Mouse (Mus musculus): ENCODE results near the gene Pfkm. TPM values are rescaled to one million over a fixed set of nuclear protein-coding genes. Genes with fewer than 3 reads are reported as not detected.
A peak's percentile ranks its signal among the peaks of the same experiment; 100 is the strongest.

Gene Pfkm
- polyA plus RNA-seq, 1 experiment from 2014 or later = 26.7 TPM

DNA sequence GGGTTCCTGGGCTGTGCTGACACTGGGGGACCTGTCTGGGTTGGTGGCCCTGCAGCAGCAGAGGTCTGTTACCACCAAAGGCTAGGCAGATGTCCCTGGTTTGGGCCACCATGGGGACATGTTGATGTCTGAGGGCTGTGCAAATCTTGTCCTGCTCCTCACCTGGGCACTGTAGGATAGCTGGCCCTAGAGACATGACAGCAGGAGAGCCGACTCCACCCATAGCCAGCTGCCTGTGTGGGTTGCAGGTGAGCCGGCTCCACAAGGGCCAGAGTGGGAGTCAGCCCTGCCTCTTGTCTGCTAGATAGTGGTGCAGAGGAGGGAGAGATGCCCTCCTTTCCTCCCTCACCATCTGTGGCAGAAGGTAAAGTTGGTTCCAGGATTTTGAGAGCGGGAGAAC lies 22.0 kb upstream of the Pfkm start:
- peaks cover 91% of the 10 kb centered on the region for H3K36me3 ChIP-seq
- no peak overlapping the region for H3K4me2 ChIP-seq
- ATAC-seq (ENCODE audit: low read depth) (no peak), DNase-seq (no peak)
- no peak overlapping the region for H3K4me3 ChIP-seq (replicated peaks)
- no peak overlapping the region for H3K27ac ChIP-seq
- H3K9ac ChIP-seq = no peak overlapping the region
- no peaks in the 10 kb centered on the region for H3K27me3 ChIP-seq
- no peaks in the 10 kb centered on the region for H3K4me1 ChIP-seq (replicated peaks)
- 75% methylated on average over 3 of the region's 3 CpGs for WGBS (ENCODE audit: insufficient replicate concordance)
- no peaks in the 10 kb centered on the region for H3K9me3 ChIP-seq (replicated peaks)

DNA sequence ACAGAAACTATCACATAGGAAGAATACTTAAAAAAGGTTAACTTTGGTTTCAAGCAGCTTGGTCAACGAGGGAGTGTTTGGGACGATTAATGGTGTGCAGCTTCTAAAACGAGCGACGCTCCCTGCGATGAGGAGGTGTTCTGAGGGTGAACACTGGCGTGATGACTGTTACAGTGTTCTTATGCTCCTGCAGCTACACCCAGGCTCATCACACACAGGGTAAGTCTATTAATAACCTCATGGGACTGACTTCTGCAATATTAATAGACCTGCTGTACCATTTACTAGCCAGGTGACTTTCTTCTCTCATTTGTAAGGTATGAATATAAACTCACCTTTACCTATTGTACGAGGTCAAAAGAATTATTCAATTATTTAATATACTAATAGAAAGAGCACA lies 17.9 kb upstream of the Pfkm start:
- H3K27me3 ChIP-seq = no peaks in the 10 kb centered on the region
- peaks cover 95% of the 10 kb centered on the region for H3K36me3 ChIP-seq
- no peak overlapping the region for H3K27ac ChIP-seq
- H3K4me1 ChIP-seq (replicated peaks) = no peaks in the 10 kb centered on the region
- 92% methylated on average over 8 of the region's 8 CpGs for WGBS (ENCODE audit: insufficient replicate concordance)
- no peak for ATAC-seq (ENCODE audit: low read depth)
- no peaks in the 10 kb centered on the region for H3K9me3 ChIP-seq (replicated peaks)
- no peak overlapping the region for H3K9ac ChIP-seq
- DNase-seq = no peak
- no peak overlapping the region for H3K4me3 ChIP-seq (replicated peaks)
- no peak overlapping the region for H3K4me2 ChIP-seq

DNA sequence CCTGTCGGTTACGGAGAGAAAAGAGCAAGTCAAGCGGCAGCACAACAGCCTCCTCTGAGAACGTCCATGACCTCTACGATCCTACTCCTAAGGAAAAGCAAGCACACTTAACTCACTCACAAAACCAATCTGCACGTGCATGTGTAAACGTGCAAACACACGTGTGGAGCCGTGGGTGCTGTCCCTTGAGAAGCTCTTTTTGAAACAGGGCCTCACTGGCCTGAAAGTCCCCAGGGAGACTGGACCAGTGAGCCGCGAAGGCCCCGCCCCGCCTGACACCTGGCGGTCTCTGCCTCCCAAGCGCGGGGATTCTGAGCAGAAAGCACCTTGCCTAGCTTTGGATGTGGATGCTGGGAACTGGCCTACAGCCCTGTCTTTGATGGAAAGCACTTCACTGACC lies 17.4 kb upstream of the Pfkm start:
- Histone ChIP-seq H3K9me3 (replicated peaks) (no peaks in the 10 kb centered on the region), H3K9ac (no peak overlapping the region), H3K4me3 (replicated peaks) (no peak overlapping the region), H3K4me2 (no peak overlapping the region), H3K27ac (no peak overlapping the region), H3K27me3 (no peaks in the 10 kb centered on the region), H3K36me3 (peaks cover 93% of the 10 kb centered on the region), H3K4me1 (replicated peaks) (no peaks in the 10 kb centered on the region)
- 87% methylated on average over 16 of the region's 16 CpGs for WGBS (ENCODE audit: insufficient replicate concordance)
- DNase-seq (no peak), ATAC-seq (ENCODE audit: low read depth) (no peak)

DNA sequence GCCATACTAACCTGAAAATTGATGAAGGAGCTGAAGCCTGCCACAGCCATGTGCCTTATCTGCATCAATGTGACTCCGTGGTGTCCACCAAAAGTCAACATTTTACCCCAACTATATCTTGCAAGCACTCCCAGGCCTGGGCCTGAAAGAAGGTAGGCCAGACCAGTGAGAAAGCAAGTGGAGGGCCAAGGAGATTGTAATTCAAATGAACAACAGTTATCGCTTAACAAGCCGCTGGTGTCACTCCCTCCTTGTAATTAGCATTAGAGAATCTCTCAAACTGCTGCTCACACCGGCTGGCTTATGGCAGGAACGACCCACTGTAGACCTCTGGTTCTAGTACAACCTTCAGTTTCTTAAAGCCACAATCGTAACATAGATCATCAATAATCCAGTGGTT lies 15.5 kb upstream of the Pfkm start:
- H3K4me1 ChIP-seq (replicated peaks) = no peaks in the 10 kb centered on the region
- 88% methylated on average over 6 of the region's 6 CpGs for WGBS (ENCODE audit: insufficient replicate concordance)
- DNase-seq = no peak
- H3K27me3 ChIP-seq = no peaks in the 10 kb centered on the region
- no peak for ATAC-seq (ENCODE audit: low read depth)
- H3K4me2 ChIP-seq = no peak overlapping the region
- H3K4me3 ChIP-seq (replicated peaks) = no peak overlapping the region
- no peaks in the 10 kb centered on the region for H3K9me3 ChIP-seq (replicated peaks)
- no peak overlapping the region for H3K27ac ChIP-seq
- no peak overlapping the region for H3K9ac ChIP-seq
- H3K36me3 ChIP-seq = peaks cover 88% of the 10 kb centered on the region

DNA sequence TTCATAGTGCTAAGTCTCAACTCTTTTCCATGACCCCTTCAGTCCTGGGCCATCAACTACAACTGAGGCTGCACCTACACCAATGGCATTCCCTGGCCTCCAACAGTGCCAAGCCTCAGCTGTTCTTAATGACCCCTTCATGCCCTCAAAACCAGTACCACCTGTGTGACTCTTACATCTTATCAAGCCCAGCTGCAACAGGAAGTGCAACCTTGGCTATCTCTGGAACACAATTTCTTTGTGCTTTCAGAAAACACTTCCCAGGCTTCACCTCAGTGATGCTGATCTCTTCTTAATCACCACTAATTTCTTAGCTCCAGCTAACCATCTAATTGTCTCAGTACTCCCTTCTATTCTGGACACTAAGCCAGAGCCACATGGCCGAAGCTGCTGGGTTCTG lies 3.5 kb upstream of the Pfkm start:
- H3K9ac ChIP-seq = peak overlapping the region; percentile 17; the same call in 1 of the 2 replicates
- no peaks in the 10 kb centered on the region for H3K9me3 ChIP-seq (replicated peaks)
- WGBS (ENCODE audit: insufficient replicate concordance) = 78% methylated on average over 1 of the region's 1 CpGs
- H3K4me1 ChIP-seq (replicated peaks) = peaks cover 35% of the 10 kb centered on the region
- no peak overlapping the region for H3K4me3 ChIP-seq (replicated peaks)
- no peaks in the 10 kb centered on the region for H3K27me3 ChIP-seq
- no peak overlapping the region for H3K4me2 ChIP-seq
- ATAC-seq (ENCODE audit: low read depth) (no peak), DNase-seq (no peak)
- H3K36me3 ChIP-seq = peaks cover 55% of the 10 kb centered on the region
- H3K27ac ChIP-seq = no peak overlapping the region

DNA sequence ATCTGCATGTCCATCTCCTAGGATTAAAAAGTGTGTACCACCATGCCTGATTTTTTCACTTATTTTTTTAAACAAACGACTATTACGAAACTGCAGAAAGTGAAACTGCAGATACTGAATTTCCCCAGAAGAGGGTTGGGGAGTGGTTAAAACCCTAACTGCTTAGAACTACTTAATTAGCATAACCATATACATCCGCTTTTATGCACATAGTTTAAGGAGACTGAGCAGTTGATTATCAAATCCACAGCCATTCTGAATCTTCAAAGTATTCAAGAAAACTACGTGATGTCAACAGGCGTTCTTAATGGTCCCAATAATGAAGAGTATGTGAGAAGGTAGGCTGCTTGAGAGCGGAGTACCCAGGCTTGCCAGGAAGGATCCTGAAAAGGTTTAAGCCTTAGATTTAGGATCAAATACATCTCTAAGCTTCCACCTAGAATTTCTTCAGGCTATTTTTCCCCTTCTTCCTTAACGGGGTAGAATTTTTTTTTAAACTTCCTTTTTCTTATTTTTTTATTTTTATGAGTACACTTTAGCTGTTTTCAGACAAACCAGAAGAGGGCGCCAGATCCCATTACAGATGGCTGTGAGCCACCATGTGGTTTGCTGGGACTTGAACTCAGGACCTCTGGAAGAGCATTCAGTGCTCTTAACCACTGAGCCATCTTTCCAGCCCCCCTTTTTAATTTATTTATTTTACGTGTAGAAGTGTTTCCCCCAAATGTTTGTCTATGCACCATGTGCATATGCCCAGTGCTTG lies 2.8 kb upstream of the Pfkm start:
- no peak overlapping the region for H3K4me2 ChIP-seq
- H3K9ac ChIP-seq = 0 out of 2 replicates have a peak overlapping the region, but pooled peaks have one; percentile 17
- WGBS (ENCODE audit: insufficient replicate concordance) = 63% methylated on average over 9 of the region's 9 CpGs
- ATAC-seq (ENCODE audit: low read depth) (no peak), DNase-seq (no peak)
- peaks cover 37% of the 10 kb centered on the region for H3K4me1 ChIP-seq (replicated peaks)
- H3K27ac ChIP-seq = no peak overlapping the region
- H3K27me3 ChIP-seq = no peaks in the 10 kb centered on the region
- no peak overlapping the region for H3K4me3 ChIP-seq (replicated peaks)
- H3K9me3 ChIP-seq (replicated peaks) = no peaks in the 10 kb centered on the region
- peaks cover 48% of the 10 kb centered on the region for H3K36me3 ChIP-seq

DNA sequence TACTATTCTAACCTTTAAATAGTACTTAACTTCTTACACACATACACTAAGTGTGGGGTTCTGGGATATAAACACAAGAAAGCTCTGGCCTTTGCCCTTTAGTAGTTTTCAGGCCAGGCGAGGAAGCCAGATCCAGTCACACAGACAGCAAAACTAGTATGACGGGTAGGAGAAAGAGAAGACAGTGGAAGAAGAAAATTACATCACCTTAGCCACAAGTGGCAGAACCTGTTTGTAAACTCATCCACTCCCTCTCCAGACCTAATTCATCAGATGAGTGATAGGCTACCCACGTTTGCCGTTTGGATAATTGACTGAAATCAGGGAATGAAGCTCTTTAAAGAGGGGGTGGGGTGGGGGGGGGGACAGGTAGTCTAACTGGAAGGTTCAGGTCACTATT lies 548 bp upstream of the Pfkm start:
- WGBS (ENCODE audit: insufficient replicate concordance) = 16% methylated on average over 4 of the region's 4 CpGs
- Histone ChIP-seq H3K9me3 (replicated peaks) (no peaks in the 10 kb centered on the region), H3K27ac (peak overlapping the region; percentile 95), H3K36me3 (peaks cover 43% of the 10 kb centered on the region), H3K9ac (peak overlapping the region; percentile 97), H3K27me3 (no peaks in the 10 kb centered on the region), H3K4me2 (peak overlapping the region; percentile 74), H3K4me1 (replicated peaks) (peaks cover 37% of the 10 kb centered on the region), H3K4me3 (replicated peaks) (peak overlapping the region; percentile 98)
- DNase-seq (no peak), ATAC-seq (ENCODE audit: low read depth) (no peak)

DNA sequence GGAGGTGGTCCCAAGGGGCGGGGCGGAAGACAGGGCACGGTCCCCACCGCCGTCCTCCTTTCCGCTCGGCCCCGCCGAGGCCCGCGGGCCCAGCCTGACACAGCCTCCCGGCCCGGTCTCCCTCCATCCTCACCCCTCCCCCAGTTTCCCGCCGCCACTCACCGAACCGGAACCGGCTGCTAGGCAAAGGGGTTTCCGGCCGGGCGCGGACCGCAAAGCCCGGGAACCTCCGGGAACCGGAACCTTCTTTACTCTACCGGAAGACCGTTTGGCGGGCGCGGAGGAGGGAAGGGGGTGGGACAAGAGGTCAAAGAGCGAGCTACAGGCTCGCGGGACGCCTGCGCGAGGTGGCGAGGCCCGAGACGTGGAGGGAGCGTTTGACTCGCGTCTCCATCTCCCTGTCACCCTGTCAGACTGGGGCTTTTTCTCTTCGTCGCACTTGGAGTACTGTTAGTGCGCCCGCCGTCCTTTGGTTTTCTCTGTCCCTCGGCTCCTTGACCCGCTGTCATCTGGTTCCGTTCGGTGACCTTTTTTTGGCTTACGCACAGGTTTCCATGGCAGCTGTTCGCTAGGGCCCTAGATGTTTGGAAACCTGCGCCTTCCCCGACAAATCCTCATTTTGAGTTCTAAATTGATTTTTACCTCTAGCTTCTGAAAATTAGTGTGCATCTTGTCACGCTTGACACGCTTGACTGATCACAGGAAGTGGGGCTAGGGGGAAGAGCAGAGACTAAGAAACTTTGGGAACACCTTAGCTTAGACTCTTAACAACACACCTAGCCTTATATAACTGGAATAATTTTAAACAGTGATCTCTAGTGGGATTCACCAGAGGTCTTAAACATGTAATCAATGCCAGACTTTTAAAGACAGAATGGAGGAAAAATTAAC lies 977 bp downstream of the Pfkm start, which contains the start of gene Senp1:
Gene Senp1, minus strand, starts transcription at position 624 of the 891 bp plus-strand sequence.
- Histone ChIP-seq H3K9me3 (replicated peaks) (no peaks in the 10 kb centered on the region), H3K4me3 (replicated peaks) (peak within 1 kb of the TSS; percentile 98), H3K9ac (peak within 1 kb of the TSS; percentile 97), H3K4me2 (peak within 1 kb of the TSS; percentile 74), H3K27ac (peak within 1 kb of the TSS; percentile 95), H3K27me3 (no peaks in the 10 kb centered on the region), H3K36me3 (peaks cover 39% of the 10 kb centered on the region), H3K4me1 (replicated peaks) (peaks cover 37% of the 10 kb centered on the region)
- DNase-seq (peak; percentile 84), ATAC-seq (ENCODE audit: low read depth) (peak; percentile 92)
- under 1% methylated on average over 58 of the region's 58 CpGs for WGBS (ENCODE audit: insufficient replicate concordance)

DNA sequence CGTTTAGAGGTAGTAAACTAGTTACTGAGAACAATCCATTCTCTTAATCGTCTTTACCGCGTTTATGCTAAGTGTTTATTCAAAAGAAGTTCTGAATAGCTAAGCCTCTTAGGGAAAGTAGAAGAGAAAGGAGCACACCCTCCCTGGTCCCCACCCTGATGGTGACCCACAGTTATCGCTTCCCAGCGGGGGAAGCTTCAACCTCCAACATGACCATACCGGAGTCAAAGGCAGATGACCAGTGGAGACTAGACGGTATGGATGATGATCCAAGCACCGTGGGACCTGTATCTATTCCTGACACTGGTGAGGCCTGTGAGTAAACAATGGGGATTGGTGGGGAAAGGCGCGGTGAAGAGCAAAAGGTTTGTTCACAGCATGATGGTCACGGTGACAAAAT lies 2.5 kb downstream of the Pfkm start:
- ATAC-seq (ENCODE audit: low read depth) (no peak), DNase-seq (no peak)
- Histone ChIP-seq H3K9me3 (replicated peaks) (no peaks in the 10 kb centered on the region), H3K4me2 (no peak overlapping the region), H3K36me3 (peaks cover 29% of the 10 kb centered on the region), H3K4me1 (replicated peaks) (peaks cover 24% of the 10 kb centered on the region), H3K9ac (no peak overlapping the region), H3K27ac (no peak overlapping the region), H3K4me3 (replicated peaks) (no peak overlapping the region), H3K27me3 (no peaks in the 10 kb centered on the region)
- WGBS (ENCODE audit: insufficient replicate concordance) = 88% methylated on average over 12 of the region's 12 CpGs

DNA sequence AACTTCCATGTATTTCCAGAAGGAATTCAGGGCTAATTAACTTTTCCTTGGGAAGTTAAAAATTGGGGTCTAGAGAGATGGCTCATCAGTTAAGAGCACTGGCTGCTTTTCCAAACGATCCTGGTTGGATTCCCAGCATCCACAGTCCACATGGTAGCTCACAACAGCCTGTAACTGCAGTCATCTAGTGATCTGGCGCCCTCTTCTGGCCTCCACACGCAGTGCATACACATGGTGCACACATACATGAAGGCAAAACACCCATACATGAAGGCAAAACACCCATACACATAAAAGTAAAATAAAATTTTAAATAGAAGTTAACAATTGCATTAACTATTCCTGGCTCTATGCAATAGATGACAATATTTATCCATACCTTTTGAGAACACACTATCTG lies 4.6 kb downstream of the Pfkm start:
- no peak overlapping the region for H3K27ac ChIP-seq
- H3K4me2 ChIP-seq = no peak overlapping the region
- H3K9ac ChIP-seq = no peak overlapping the region
- H3K4me1 ChIP-seq (replicated peaks) = peaks cover 8% of the 10 kb centered on the region
- H3K27me3 ChIP-seq = no peaks in the 10 kb centered on the region
- H3K9me3 ChIP-seq (replicated peaks) = no peaks in the 10 kb centered on the region
- DNase-seq = no peak
- no peak for ATAC-seq (ENCODE audit: low read depth)
- 34% methylated on average over 3 of the region's 3 CpGs for WGBS (ENCODE audit: insufficient replicate concordance)
- H3K4me3 ChIP-seq (replicated peaks) = no peak overlapping the region
- peaks cover 27% of the 10 kb centered on the region for H3K36me3 ChIP-seq

DNA sequence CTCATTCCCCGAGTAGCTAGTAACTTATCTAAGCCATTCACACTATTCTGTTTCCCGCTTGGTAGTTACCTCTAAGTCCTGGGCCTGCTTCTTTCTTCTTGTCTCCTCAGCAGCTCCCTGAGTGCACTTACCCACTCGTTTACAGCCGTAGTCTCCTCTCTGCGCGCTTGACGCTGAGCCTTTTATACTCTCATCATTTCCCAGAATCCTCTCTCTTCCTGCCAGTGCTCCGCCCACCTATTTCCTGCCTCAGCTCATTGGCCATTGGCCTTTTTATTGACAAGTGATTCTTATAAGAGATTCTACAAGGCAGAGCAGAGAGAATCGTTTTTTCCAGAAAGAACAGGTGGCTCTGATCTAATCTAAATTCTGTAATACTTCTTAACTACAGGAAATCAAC lies 6.1 kb downstream of the Pfkm start:
- no peak for ATAC-seq (ENCODE audit: low read depth)
- H3K27me3 ChIP-seq = no peaks in the 10 kb centered on the region
- no peak overlapping the region for H3K27ac ChIP-seq
- 78% methylated on average over 9 of the region's 9 CpGs for WGBS (ENCODE audit: insufficient replicate concordance)
- H3K4me1 ChIP-seq (replicated peaks) = peaks cover 2% of the 10 kb centered on the region; the same call in 1 of the 2 replicates
- H3K36me3 ChIP-seq = peaks cover 27% of the 10 kb centered on the region
- no peaks in the 10 kb centered on the region for H3K9me3 ChIP-seq (replicated peaks)
- DNase-seq = no peak
- H3K4me2 ChIP-seq = no peak overlapping the region
- H3K4me3 ChIP-seq (replicated peaks) = no peak overlapping the region
- no peak overlapping the region for H3K9ac ChIP-seq
